Mouse (Mus musculus): ENCODE measurements around the gene Mrpl24.

The Mrpl24 gene

DNA sequence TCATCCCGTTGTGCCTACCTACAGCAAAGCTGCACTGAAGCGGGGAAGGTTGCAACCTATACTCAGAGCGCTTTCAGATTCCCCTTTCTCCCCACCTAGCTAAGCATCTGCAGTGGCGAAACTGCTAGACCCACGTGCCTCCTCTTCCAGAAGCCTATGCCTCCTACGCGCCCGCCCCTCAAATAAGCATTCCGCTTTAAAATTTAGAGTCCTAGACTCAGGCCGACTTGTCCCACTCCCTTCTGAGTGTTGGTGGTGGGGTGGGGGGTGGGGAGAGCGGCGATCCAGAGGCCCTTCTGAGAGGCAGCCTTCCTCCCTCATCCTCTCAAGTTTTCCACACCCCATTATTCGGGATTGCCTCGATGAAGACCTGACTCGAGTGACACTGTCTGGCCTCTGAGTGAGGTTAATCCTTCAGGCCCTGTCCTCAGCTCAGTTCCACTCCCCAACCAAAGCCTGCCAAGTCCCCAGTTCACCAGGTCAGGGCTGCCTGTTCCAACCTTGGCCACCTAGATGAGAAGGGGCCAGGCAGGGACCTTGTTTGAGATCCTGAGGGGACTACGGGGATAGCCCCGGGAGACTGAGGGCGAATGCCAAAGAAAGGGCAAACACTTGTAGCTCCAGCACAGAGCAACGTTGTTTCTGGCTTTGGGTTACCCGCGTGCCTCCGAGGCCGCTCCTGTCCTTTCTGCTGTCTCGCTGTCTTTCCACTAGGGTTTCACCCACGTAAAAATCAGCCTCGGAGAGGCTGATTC, 27.9 kb downstream of the Mrpl24 start:
- DNase-seq (ENCODE audit: low spot score) = no peak

DNA sequence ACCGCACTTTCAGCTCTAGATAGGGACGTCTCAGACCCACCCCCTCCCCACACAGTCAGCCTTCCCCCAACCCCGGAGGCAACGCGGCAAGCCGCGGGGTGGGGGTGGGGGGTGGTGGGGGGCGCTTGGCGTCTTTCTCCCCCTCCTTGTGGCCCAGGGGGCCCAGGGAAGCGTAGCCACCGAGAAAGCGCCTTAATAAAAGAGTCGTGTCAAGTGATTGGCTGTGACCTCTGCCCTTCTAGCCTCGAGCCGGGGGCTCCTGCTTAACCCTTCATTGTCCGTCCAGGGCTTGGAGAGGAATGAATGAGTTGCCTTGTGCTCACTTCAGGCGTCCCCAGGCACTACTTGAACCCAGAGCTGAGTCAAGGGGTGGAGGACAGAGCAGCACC, 28.5 kb downstream of the Mrpl24 start:
- DNase-seq (ENCODE audit: low spot score) = no peak

DNA sequence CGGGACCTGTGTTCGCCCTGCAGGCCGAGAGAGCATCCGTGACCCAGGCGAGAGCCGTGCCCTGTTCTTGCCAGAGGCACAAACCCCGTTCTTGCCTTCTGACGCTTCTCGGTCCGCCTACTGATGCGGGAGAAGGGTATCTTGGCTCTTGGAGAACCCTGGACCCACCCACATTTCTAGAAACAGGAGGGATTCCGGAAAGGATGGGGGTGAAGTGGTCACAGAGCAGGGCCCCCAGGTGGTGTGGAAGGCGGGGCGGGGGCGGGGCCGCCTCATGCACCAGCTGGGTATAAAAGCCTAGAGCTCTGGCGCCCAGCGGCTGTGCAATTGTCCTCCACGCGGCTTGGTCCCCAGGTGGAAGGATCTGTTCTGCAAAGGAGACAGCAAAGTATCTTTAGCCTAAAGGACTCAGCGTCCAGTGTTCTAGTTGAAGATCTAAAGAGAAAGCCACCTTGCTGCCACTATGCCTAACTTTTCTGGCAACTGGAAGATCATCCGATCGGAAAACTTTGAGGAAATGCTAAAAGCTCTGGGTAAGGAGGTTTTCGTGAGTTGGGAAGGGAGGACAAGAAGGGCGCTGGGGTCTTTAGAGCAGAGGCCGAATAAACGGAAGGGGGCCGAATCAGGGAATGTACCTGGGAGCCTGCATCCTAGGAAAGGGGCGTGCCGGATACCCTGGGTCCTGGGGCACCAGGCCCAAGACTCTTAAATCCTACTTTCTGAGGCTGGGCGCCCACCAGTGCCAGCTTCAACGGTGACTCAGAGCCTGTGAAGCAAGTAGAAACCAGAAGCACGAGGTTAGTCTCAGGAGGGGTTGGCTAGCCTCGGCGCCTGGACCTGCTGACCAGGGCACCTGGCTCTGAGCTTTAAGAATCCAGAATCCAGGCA, 29.3 kb downstream of the Mrpl24 start, which contains the start of gene Crabp2:
Gene Crabp2 (plus strand): TSS at position 289 of the 888 bp plus-strand sequence.
- DNase-seq (ENCODE audit: low spot score) = no peak

DNA sequence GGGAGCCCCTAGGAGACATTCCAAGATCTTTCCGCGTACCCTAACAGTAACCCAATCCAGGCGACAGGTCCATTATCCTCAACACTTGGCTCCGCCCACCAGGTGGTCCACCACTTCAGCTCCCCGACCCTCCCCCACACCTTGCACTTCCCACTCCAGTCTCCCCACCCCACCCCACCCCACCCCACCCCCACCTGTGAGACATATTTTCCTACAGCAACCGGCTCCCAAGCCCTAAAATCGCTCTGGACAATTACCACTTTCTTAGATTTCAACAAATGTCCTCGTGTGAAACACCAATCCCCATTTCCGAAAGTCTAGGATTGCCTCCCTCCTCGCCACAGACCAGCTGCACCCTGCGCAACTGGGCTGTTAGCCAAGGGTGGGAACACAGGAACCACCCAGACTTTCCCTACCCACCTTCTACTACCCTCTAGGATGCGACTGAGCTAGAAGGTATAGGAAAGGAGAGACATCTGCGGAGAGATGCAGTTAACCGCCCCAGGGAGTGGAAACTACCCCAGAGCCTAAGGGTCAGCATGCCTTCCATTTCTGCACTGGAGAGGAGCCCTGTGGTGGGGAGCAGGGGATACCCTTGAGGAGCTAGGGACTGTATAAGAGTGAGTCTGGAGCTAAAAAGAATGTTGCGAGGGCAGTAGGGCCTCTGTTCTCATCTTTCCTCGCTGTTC, 30.1 kb downstream of the Mrpl24 start:
- no peak for DNase-seq (ENCODE audit: low spot score)

DNA sequence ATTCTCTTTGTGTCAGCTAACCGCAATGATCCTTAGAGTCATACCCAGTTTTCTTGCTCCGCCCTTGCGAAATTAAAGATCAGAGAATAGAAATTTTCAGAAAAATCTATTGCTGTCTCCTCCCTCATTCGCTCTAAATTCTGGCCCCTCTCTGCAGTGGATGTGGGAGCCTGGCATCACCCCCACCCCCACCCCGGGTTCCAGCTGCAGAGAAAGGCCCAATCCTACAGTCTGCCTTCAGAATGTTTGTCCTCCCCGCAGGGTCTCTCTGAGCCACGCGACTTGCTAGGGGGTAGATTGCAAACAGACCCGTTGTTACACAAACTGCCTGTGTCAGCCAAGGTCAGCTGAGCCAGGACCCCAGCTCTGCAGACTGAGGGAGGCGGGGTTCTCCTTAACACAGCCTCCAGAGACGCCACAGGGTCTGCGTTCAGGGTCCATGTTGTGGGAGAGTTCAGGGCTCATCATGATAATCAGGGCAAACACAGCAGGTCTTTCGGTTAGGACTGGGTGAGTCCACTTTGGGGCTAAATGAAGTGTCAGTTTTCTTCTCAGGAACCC, 30.7 kb downstream of the Mrpl24 start:
- DNase-seq (ENCODE audit: low spot score) = no peak

DNA sequence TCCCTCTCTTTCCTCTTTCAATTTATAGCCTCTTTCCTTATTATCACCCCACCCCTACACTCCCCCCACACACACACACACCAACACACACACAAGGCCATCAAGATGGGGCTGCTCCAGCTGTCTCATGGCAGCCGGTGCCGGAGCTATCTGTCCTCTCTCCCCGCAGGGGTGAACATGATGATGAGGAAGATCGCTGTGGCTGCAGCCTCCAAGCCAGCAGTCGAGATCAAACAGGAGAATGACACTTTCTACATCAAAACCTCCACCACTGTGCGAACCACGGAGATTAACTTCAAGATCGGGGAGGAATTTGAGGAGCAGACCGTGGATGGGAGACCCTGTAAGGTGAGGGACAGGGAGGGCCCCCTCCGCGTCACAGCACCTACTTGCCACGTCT, 32.6 kb downstream of the Mrpl24 start:
- DNase-seq (ENCODE audit: low spot score) = no peak

DNA sequence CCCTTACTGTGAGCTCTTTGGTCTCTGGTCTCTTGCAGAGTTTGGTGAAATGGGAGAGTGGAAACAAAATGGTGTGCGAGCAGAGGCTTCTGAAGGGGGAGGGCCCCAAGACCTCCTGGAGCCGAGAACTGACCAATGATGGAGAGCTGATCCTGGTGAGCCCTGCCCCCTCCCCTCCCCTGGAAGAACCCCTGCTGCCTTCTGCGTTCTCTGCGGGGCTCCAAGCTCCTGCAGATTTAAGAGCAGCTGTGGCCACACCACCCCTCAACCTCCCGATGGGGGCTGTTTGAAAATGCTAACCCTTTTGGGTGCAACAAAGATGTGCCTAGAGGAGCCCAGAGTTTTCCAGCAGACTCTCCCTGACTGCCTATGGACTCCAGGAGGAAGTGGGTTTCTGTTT, 33.1 kb downstream of the Mrpl24 start:
- no peak for DNase-seq (ENCODE audit: low spot score)

DNA sequence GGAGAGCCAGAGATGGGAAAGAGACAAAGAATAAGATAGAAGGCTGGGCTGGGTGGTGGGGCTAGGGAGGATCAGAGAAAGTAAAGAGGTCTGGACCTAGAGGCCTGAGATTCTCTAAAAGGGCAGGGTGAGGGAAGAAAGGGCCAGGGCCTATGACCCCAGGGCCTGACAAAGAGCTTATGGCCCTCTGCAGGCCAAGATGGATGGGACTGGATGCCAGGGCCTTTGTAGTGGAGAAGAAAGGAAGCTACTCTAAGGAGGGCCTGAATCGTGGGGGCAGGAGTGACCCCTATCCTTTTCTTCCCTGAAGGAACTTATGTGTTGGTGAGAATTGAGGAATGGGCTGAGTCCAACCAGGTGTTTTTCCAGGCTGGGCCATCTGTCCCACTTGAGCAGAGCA, 38.8 kb downstream of the Mrpl24 start:
- no peak for DNase-seq (ENCODE audit: low spot score)

DNA sequence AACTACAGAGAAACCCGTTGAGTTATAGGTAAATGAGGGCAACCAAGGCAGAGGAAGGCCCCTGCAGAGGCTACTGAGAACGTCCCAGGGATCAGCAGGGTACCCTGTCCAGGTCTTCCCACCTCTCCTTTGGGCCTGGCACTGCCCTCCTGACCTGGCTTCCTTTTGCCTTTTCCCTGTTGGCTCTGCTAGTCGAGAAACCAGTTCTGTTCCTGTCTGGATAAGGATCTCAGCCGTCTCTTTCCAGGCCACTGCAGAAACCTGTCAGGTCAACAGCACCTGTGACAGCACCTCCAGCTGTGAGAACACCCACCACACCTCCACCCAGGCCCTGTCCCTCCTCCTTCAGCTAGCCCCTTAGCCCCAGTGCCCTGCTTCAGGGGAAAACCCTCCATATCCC, 39.2 kb downstream of the Mrpl24 start:
- DNase-seq (ENCODE audit: low spot score) = no peak

DNA sequence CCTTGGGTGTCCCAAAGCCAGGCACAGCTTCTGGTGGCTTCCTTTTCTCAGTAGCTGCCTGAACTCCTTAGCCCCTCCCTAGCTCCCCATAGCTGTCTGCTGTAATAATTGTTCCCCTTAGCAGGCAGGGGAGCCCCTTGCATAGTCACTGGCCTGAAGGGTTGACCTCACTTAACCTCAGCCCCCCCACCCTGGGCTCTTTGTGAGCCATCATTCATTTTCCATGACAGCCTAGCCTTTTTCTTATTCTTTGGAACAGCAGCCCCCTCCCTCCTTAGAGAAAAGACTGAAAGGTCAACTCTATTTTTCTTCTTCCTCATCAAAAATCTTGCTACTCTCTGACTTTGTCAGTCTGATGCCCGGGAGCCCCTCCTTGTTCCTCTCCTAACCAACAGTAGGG, 39.7 kb downstream of the Mrpl24 start:
- no peak for DNase-seq (ENCODE audit: low spot score)

DNA sequence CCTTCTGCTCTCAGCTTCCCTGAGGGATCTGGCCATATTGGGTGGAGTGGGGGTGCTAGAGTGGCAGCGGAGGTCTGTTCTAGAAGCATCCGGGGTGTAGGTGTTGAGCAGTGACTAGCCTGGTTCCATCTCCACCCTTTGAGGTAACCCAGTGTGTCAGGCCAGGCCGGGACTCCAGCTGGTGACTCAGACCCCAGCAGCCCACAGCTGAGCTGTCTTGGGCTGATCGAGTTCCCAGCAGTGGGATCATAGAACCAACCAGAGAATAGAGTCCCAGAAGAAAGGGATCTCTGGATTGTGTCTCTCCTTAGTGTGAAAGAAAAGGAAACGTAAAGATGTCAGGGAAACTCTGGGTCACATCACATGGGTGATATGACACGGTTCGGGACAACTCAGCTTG, 40.1 kb downstream of the Mrpl24 start:
- DNase-seq (ENCODE audit: low spot score) = no peak

DNA sequence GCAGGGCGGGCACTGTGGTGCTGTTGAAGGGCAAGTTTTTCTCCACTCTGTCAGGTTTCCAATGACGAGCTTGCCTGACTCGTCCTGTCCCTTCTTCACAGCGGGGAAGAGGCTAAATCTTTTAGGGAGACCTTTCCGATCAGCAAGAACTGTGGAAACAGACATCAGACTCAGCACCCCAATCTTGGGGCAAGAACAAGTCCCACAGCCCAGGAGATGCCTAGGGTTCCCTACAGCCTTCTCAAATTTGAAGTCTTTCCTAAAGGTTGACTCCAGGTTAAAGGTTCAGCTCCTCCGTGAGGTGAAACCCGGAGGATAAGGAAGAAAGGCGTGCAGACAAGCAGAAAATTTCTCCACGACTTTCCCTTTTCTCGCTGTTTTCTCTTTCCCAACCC, 40.9 kb downstream of the Mrpl24 start:
- DNase-seq (ENCODE audit: low spot score) = no peak

DNA sequence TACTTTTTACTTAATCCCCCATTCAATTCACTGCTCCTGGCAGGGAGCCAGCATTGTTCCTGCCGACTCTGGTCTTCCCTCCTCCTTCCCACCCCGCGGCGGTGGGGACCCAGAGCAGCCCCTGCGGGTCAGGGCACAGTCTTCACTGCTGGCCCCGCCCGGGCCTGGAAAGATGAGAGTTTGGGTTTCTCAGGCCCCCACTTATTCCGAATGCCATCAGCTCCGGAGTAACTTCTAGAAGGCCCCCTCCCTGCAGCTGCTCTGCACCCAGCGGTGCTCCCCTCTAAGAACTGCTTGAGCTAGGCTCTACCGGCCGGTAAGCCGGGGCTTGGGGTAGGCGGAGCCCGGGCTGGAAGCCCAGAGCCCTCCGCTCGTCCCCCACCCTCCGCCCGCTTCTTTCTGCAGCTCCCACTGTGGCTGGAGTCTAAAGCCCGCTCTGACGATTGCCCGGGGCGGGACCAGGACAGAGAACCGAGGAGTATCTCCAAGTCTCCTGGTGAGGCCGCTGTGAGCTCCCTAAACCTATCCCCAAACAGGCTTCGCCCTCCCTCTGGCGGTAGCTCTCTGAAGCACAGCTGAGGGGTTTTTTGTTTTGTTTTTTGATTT, 41.4 kb downstream of the Mrpl24 start:
- peak; percentile 53 for DNase-seq (ENCODE audit: low spot score)

DNA sequence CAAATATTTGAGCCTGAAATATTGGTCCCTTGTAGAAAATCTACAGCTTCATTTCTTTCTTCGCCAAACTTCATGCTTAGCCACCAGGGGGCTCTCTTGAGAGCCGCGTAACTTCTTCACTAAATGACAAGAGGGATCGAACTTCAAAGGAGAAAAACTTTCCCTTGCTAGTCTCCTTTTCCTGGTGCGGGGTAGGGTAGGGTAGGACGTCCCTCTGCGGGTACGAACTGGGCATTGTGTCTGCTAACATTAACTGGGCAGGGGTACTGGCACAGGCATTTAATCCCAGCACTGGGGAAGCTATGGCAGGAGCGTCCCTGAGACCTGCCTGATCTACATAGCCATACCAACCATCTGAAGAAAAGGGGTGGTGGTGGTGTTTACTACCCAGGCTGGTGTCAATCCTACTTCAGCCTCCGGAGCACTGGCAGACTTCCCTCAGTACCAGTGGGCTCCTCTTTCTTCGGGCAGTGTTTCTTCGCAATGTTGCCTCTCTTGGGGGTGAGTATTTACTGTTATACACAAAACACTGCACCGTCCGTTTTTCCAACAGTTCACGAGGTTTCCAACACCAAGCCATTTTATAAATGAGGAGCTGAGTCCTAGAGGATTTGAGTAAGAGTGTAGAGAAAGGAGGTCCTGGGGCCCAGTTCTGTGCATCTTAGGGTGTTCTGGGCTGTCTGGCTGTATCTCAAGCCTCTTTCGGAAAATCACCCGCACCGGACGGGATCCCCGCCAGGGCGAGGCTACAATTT, 51.1 kb downstream of the Mrpl24 start:
- no peak for DNase-seq (ENCODE audit: low spot score)

DNA sequence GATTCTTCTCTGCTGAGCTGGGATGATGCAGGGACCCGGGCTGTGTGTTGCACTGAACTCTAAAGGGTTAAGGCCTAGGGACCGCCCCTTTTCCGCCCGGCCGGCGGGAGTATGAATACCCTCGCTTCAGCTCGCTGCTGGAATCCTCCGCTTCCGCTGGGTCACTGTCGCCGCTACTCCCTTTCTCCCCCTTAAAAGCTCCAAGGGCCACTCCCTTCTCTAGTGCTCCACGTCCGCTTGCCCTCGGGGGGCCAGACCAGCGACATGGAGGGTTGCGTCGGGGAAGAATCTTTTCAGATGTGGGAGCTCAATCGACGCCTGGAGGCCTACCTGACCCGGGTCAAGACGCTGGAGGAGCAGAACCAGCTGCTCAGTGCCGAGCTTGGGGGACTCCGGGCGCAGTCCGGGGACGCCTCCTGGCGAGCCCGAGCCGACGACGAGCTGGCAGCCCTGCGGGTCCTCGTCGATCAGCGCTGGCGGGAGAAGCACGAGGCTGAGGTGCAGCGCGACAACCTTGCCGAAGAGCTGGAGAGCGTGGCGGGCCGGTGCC, 51.7 kb downstream of the Mrpl24 start, which contains the start of gene Nes:
Gene Nes (plus strand): TSS at position 140 of the 550 bp plus-strand sequence.
- no peak for DNase-seq (ENCODE audit: low spot score)

DNA sequence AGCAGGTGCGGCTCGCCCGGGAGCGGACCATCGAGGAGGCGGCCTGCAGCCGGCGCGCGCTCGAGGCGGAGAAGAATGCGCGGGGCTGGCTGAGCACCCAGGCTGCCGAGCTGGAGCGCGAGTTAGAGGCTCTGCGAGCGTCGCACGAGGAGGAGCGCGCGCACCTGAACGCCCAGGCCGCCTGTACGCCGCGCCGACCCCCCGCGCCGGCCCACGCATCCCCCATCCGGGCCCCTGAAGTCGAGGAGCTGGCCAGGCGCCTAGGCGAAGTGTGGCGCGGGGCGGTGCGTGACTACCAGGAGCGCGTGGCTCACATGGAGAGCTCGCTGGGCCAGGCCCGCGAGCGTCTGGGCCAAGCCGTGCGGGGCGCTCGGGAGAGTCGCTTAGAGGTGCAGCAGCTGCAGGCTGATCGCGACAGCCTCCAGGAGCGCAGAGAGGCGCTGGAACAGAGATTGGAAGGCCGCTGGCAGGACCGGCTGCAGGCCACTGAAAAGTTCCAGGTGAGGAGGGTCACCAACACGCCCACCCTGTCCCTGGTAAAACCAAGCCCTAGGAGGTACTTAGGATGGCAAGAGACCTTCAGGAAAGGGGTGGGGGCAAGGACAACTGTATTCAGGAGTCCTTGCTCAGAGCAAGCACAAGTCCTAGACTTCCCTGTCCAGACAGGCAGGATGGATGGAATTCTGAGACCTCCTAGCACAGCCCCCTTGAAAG, 52.3 kb downstream of the Mrpl24 start:
- no peak for DNase-seq (ENCODE audit: low spot score)

DNA sequence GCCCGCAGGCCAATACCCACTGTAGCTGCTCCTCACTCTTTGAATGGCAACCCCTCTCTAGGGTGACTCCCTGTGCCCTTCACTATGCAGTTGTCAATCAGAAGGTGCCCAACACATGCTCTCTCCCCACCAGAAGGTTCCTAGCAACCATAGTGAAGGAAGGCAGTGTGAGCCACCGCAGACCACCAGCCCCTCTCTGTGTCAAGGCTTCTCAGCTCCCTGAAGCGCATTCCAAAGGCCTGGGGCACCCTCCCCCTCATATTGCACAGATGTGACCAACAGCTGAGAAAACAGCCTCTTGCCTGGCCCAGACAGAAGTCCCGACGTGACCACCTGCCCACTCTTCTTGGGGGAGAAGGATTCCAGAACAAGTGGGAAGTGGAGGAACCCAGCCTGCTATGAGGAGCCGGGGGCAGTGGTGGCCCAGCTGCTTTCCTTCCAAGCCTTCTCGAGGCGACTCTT, 52.9 kb downstream of the Mrpl24 start:
- DNase-seq (ENCODE audit: low spot score) = no peak

DNA sequence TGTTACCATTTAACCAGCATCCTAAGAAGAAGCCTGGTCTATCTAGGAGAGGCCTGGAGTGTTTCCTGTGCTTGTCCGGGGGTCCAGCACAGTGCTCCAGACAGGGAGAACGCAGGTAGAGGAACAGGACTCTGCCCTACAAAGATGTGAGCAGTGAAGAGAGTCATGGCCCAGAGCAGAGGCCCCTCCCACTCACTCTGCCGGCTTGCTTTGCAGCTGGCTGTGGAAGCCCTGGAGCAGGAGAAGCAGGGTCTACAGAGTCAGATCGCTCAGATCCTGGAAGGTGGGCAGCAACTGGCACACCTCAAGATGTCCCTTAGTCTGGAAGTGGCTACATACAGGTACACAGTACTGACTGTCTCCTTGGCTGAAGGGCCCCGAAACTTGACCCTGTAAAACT, 53.5 kb downstream of the Mrpl24 start:
- DNase-seq (ENCODE audit: low spot score) = no peak
